Mouse (Mus musculus): ENCODE measurements at regions not wholly inside any gene's neighbourhood (a gene's known extent, or its start where the extent isn't known, plus 50 kb on each side); places are given as distances from the start of the nearest gene placed in this dataset.

DNA sequence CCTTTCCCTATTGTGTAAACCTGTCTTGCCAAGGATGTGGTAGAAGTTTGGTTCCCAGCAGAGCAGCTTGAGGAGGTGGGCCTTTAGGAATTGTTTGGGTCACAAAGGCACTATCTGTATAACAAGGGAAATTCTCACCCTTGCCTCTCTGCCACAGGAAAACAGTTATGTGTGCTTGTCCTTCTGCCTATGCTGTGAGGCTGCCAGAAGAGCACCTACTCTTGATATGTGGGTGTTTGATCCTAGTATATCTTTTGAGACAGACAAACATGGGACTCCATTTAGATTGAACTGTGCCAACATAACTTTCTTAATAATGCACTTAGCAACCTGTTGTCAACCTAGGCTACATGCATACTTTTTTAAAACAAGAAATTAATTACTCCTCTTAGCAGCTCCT lies 344.8 kb downstream of the Kdm4c start:
- no peak for DNase-seq (ENCODE audit: low read depth, low spot score)
- H3K9ac ChIP-seq (ENCODE audit: insufficient read depth, low read depth, low read length, poor library complexity, severe bottlenecking) = no peak overlapping the region
- in situ Hi-C loops (cut with MboI; ENCODE audit: low sequenced_read_pairs in 2 of 2, unreplicated experiment in 2 of 2) = no loop called here
- no peak for TF ChIP-seq MAFK (IDR thresholded peaks at IDR 0.05; ENCODE audit: insufficient read depth, low read depth, low read length)
- TF ChIP-seq ZNF384 (IDR thresholded peaks at IDR 0.05; ENCODE audit: low read depth, low read length) = no peak
- TF ChIP-seq HCFC1 (IDR thresholded peaks at IDR 0.05; ENCODE audit: borderline replicate concordance, insufficient read depth, low read length) = no peak
- no peak for TF ChIP-seq ZC3H11A (IDR thresholded peaks at IDR 0.05; ENCODE audit: borderline replicate concordance, low read depth, low read length)
- TF ChIP-seq CHD2 (IDR thresholded peaks at IDR 0.05; ENCODE audit: low read depth, low read length) = no peak
- H3K9me3 ChIP-seq (ENCODE audit: control insufficient read depth, insufficient read depth, low read depth, low read length) = no peaks in the 10 kb centered on the region
- no peaks in the 10 kb centered on the region for H3K36me3 ChIP-seq (ENCODE audit: control insufficient read depth, insufficient read depth, low read length, poor library complexity, severe bottlenecking)
- H3K4me1 ChIP-seq (ENCODE audit: control insufficient read depth in 2 of 2, insufficient read depth in 2 of 2, low read length in 2 of 2, poor library complexity in 1 of 2) = no peaks in the 10 kb centered on the region
- no peak overlapping the region for H3K27ac ChIP-seq (ENCODE audit: insufficient read depth, low read depth, low read length, poor library complexity, severe bottlenecking)
- no peak overlapping the region for H3K4me3 ChIP-seq (ENCODE audit: insufficient read depth in 1 of 2, low read depth in 1 of 2, low read length in 2 of 2, poor library complexity in 1 of 2, severe bottlenecking in 1 of 2)

DNA sequence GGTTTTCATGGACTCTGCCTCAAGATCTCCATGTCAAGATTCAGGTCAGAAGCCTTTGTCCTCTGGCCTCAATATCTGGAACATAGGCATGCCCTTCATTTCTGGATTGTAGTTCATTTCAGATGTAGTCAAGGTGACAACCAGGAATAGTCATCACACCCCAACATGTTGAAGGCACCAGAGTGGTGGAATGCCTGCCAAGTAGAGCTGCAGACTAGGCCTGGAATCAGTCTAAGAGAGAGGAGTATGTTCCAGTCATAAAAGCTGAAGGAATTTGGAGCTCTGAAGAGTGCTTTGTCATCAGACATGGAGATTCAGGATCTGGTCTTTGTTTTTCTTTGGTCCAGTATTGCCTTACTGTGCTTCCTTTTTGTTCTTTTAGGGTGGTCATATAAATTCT lies 346.5 kb downstream of the Kdm4c start:
- H3K4me3 ChIP-seq (ENCODE audit: insufficient read depth in 1 of 2, low read depth in 1 of 2, low read length in 2 of 2, poor library complexity in 1 of 2, severe bottlenecking in 1 of 2) = no peak overlapping the region
- no peak for DNase-seq (ENCODE audit: low read depth, low spot score)
- TF ChIP-seq HCFC1 (IDR thresholded peaks at IDR 0.05; ENCODE audit: borderline replicate concordance, insufficient read depth, low read length) (no peak), MAFK (IDR thresholded peaks at IDR 0.05; ENCODE audit: insufficient read depth, low read depth, low read length) (no peak), ZC3H11A (IDR thresholded peaks at IDR 0.05; ENCODE audit: borderline replicate concordance, low read depth, low read length) (no peak), CHD2 (IDR thresholded peaks at IDR 0.05; ENCODE audit: low read depth, low read length) (no peak), ZNF384 (IDR thresholded peaks at IDR 0.05; ENCODE audit: low read depth, low read length) (no peak)
- in situ Hi-C loops (cut with MboI; ENCODE audit: low sequenced_read_pairs in 2 of 2, unreplicated experiment in 2 of 2) = no loop called here
- H3K4me1 ChIP-seq (ENCODE audit: control insufficient read depth in 2 of 2, insufficient read depth in 2 of 2, low read length in 2 of 2, poor library complexity in 1 of 2) = no peaks in the 10 kb centered on the region
- no peaks in the 10 kb centered on the region for H3K9me3 ChIP-seq (ENCODE audit: control insufficient read depth, insufficient read depth, low read depth, low read length)
- no peak overlapping the region for H3K27ac ChIP-seq (ENCODE audit: insufficient read depth, low read depth, low read length, poor library complexity, severe bottlenecking)
- no peaks in the 10 kb centered on the region for H3K36me3 ChIP-seq (ENCODE audit: control insufficient read depth, insufficient read depth, low read length, poor library complexity, severe bottlenecking)
- H3K9ac ChIP-seq (ENCODE audit: insufficient read depth, low read depth, low read length, poor library complexity, severe bottlenecking) = no peak overlapping the region

DNA sequence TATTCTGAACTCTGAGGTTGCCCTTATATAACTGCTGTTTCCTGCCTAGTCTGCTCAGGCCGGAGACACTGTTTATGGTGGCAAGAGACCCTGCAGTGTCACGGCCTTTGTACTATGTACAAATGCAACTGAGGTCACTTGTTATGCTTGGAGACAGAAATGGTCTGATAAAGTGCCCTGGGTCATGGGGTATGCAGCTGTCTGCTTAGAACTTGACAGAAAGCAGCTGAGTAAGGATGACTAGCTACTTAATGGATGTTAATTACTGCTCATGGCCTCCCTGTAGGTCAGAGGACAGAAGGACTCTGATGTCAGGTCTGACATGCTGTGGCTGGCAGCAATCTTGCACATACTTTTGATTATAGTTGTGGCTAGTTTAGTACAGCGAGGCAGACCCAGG lies 370.7 kb downstream of the Kdm4c start:
- in situ Hi-C loops (cut with MboI; ENCODE audit: low sequenced_read_pairs in 2 of 2, unreplicated experiment in 2 of 2) = no loop called here
- TF ChIP-seq MAFK (IDR thresholded peaks at IDR 0.05; ENCODE audit: insufficient read depth, low read depth, low read length) (no peak), ZC3H11A (IDR thresholded peaks at IDR 0.05; ENCODE audit: borderline replicate concordance, low read depth, low read length) (no peak), CHD2 (IDR thresholded peaks at IDR 0.05; ENCODE audit: low read depth, low read length) (no peak), ZNF384 (IDR thresholded peaks at IDR 0.05; ENCODE audit: low read depth, low read length) (no peak), HCFC1 (IDR thresholded peaks at IDR 0.05; ENCODE audit: borderline replicate concordance, insufficient read depth, low read length) (no peak)

More for the DNA sequence above, 370.7 kb downstream of the Kdm4c start:
- H3K4me3 ChIP-seq (ENCODE audit: insufficient read depth in 1 of 2, low read depth in 1 of 2, low read length in 2 of 2, poor library complexity in 1 of 2, severe bottlenecking in 1 of 2) = no peak overlapping the region
- H3K27ac ChIP-seq (ENCODE audit: insufficient read depth, low read depth, low read length, poor library complexity, severe bottlenecking) = no peak overlapping the region
- DNase-seq (ENCODE audit: low read depth, low spot score) = no peak
- H3K9ac ChIP-seq (ENCODE audit: insufficient read depth, low read depth, low read length, poor library complexity, severe bottlenecking) = no peak overlapping the region
- H3K4me1 ChIP-seq (ENCODE audit: control insufficient read depth in 2 of 2, insufficient read depth in 2 of 2, low read length in 2 of 2, poor library complexity in 1 of 2) = no peaks in the 10 kb centered on the region
- no peaks in the 10 kb centered on the region for H3K36me3 ChIP-seq (ENCODE audit: control insufficient read depth, insufficient read depth, low read length, poor library complexity, severe bottlenecking)
- no peaks in the 10 kb centered on the region for H3K9me3 ChIP-seq (ENCODE audit: control insufficient read depth, insufficient read depth, low read depth, low read length)

Measured in ES-E14 (cell line).